In the genomic region with DNA sequence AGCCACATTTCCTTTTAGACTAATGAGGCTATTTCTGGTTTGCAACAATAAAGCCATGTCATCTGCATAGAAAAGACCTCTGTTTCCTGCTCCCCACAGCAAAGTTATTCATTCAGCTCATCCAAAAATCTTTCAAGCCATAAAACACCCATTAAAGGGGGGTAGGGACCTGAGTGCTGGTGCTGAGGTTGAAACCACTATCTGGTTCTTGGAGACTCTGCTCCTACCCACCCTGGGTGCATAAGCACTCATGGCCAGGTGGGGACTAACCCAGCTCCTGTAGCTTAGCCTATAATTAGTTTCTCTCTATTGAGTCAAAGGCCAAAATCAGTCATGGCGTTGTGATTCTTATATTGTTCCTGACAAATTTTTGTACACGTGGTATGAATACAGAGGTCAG, we compare ENCODE assay signal across 39 mouse cellular contexts. TPM values are rescaled to one million over a fixed set of nuclear protein-coding genes. Genes with fewer than 3 reads are reported as not detected.
"Had no signal": no experiment of that assay in that cellular context is flagged by ENCODE, and none has a peak within 500 bp of the region (broad histone marks: within the 10 kb centered on the region; RNA-seq: fewer than 3 reads in every experiment).

No protein-coding gene starts in this region.

- H3K27ac ChIP-seq: embryonic facial prominence, embryonic 10.5 days; embryonic facial prominence, embryonic 12.5 days; embryonic facial prominence, embryonic 13.5 days; embryonic facial prominence, embryonic 15.5 days; forebrain, embryonic 10.5 days; forebrain, embryonic 12.5 days; forebrain, embryonic 13.5 days; forebrain, embryonic 15.5 days; gastrocnemius, adult 2 months; heart, adult 2 months had no signal

- H3K4me1 ChIP-seq: embryonic facial prominence, embryonic 12.5 days; embryonic facial prominence, embryonic 13.5 days; embryonic facial prominence, embryonic 15.5 days; forebrain, embryonic 13.5 days had no signal

- H3K9me3 ChIP-seq: embryonic facial prominence, embryonic 10.5 days; embryonic facial prominence, embryonic 12.5 days; embryonic facial prominence, embryonic 13.5 days; embryonic facial prominence, embryonic 15.5 days; forebrain, embryonic 10.5 days; forebrain, embryonic 12.5 days; forebrain, embryonic 13.5 days; forebrain, embryonic 15.5 days had no signal

- ATAC-seq: forebrain, embryonic 13.5 days; forebrain, embryonic 14.5 days; forebrain, embryonic 15.5 days; forebrain, embryonic 16.5 days; forebrain, postnatal 0 days had no signal

- H3K9ac ChIP-seq: embryonic facial prominence, embryonic 12.5 days; embryonic facial prominence, embryonic 13.5 days; embryonic facial prominence, embryonic 15.5 days; forebrain, embryonic 12.5 days; forebrain, embryonic 13.5 days; forebrain, embryonic 15.5 days; forebrain, postnatal 0 days had no signal

- H3K27me3 ChIP-seq: embryonic facial prominence, embryonic 12.5 days; embryonic facial prominence, embryonic 13.5 days; embryonic facial prominence, embryonic 15.5 days; forebrain, embryonic 12.5 days; forebrain, embryonic 13.5 days; forebrain, embryonic 15.5 days had no signal

- DNase-seq: cerebellum, adult 8-10 months; cerebellum, adult 9-10 months; cerebellum, adult 9-11 months; cerebellum, postnatal 10 days; cerebellum, postnatal 14 days; cerebellum, postnatal 25 days; cerebellum, postnatal 36 days; embryo, embryonic 11 days; forebrain, postnatal 0 days; gastrocnemius, adult 2 months; gastrocnemius, postnatal 10 days; gastrocnemius, postnatal 14 days; gastrocnemius, postnatal 25 days; gastrocnemius, postnatal 36 days; heart, adult 18-20 months; heart, adult 2 months had no signal

- H3K4me3 ChIP-seq: embryonic facial prominence, embryonic 10.5 days; embryonic facial prominence, embryonic 12.5 days; embryonic facial prominence, embryonic 13.5 days; embryonic facial prominence, embryonic 15.5 days; erythroblast, embryonic 14.5 days; forebrain, embryonic 10.5 days; forebrain, embryonic 12.5 days; forebrain, embryonic 13.5 days; forebrain, embryonic 15.5 days; gastrocnemius, adult 2 months; heart, adult 2 months had no signal

- H3K4me2 ChIP-seq: embryonic facial prominence, embryonic 12.5 days; embryonic facial prominence, embryonic 13.5 days; embryonic facial prominence, embryonic 15.5 days; forebrain, embryonic 12.5 days; forebrain, embryonic 13.5 days; forebrain, embryonic 15.5 days had no signal

- H3K36me3 ChIP-seq: embryonic facial prominence, embryonic 10.5 days; embryonic facial prominence, embryonic 12.5 days; embryonic facial prominence, embryonic 13.5 days; embryonic facial prominence, embryonic 15.5 days; forebrain, embryonic 10.5 days; forebrain, embryonic 12.5 days; forebrain, embryonic 15.5 days had no signal

RNA-seq across cellular contexts. Expression of a gene that starts 10.4 kb away (rescaled TPM):
- total RNA-seq: common myeloid progenitor, adult 5-6 weeks; forebrain, postnatal 0 days; gastrocnemius, adult 18-20 months; gastrocnemius, adult 2 months; gastrocnemius, adult 8-10 months; gastrocnemius, postnatal 10 days; gastrocnemius, postnatal 14 days; gastrocnemius, postnatal 25 days; gastrocnemius, postnatal 36 days; gastrocnemius, postnatal 4 days; granulocyte monocyte progenitor cell, adult 5-6 weeks; heart, adult 18-20 months; heart, adult 8-10 months had no signal
- polyA plus RNA-seq: cortical plate, adult 2 months; embryonic facial prominence, embryonic 10.5 days; embryonic facial prominence, embryonic 11.5 days; embryonic facial prominence, embryonic 12.5 days; embryonic facial prominence, embryonic 13.5 days; embryonic facial prominence, embryonic 14.5 days; embryonic facial prominence, embryonic 15.5 days; erythroblast, embryonic 14.5 days; forebrain, embryonic 10.5 days; forebrain, embryonic 11.5 days; forebrain, embryonic 12.5 days; forebrain, embryonic 13.5 days; forebrain, embryonic 14.5 days; forebrain, embryonic 15.5 days; forebrain, embryonic 16.5 days; forebrain, postnatal 0 days; frontal cortex, adult 2 months; gonadal fat pad, adult 2 months had no signal
